8 mouse cellular contexts compared by ENCODE assay signal in the genomic region with DNA sequence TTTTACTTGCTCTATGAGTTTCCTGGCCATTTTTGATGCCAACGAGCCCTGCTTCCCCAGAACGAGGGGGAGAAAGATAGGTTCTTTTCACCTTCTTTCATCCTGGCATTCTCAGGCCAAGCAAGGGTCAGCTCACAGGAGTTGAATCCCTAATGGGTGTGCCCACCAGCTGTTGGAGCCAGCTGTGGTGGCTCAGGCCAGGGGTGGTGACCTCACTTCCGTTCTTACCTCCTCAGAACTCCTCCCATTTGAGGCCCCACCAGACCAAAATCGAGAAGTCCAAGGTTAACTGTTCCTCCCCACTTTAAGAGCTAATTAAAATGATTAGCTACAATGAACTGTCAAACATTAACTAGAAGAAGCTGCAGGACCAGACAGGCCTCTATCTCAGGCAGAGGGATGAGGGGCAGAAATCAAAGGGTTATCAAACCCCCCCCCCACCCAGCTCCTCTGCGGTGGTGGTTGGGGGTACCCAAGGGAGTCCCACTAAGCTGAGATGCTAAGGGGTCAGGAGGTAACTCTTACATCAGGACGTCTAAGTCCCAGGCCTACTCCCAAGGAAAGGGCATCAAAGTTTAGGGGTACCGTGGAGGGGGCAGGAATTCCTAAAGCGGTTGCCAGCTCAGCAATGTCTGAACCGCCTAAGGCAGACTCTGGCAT. TPM values are rescaled to one million over a fixed set of nuclear protein-coding genes. Genes with fewer than 3 reads are reported as not detected.
A peak's percentile ranks its signal among the peaks of the same experiment; 100 is the strongest.
DNase-seq lines count a peak whose midpoint lies in the region; ATAC-seq and TF ChIP-seq lines count a peak whose summit lies in the region.

No protein-coding gene starts in this region.

- no peak overlapping the region for H3K27ac ChIP-seq in forebrain, embryonic 10.5 days
- no peak overlapping the region for H3K27ac ChIP-seq in hindbrain, embryonic 16.5 days (ENCODE audit: low read depth, low read length)
- no peak overlapping the region for H3K27ac ChIP-seq in lung, postnatal 0 days (ENCODE audit: low read length)

- H3K9me3 ChIP-seq in forebrain, embryonic 10.5 days = peaks cover 4% of the 10 kb centered on the region; the same call in 1 of the 2 replicates
- peaks cover 3% of the 10 kb centered on the region; the same call in 1 of the 2 replicates for H3K9me3 ChIP-seq in hindbrain, embryonic 16.5 days (ENCODE audit: control insufficient read depth, low read length)
- no peaks in the 10 kb centered on the region for H3K9me3 ChIP-seq in lung, postnatal 0 days (ENCODE audit: low read length)

- ATAC-seq in hindbrain, embryonic 16.5 days = no peak
- no peak for ATAC-seq in lung, postnatal 0 days

- no peak for TF ChIP-seq CTCF in lung, postnatal 0 days (IDR thresholded peaks at IDR 0.05)

- no peak; the same call in 1 of the 2 replicates for TF ChIP-seq EP300 in lung, postnatal 0 days (IDR thresholded peaks at IDR 0.05)

- no peak overlapping the region for H3K9ac ChIP-seq in hindbrain, embryonic 16.5 days (ENCODE audit: low read depth, low read length)
- H3K9ac ChIP-seq in lung, postnatal 0 days (replicated peaks; ENCODE audit: low read depth) = 0 out of 2 replicates have a peak overlapping the region, but pooled peaks have one; percentile 36

- H3K4me2 ChIP-seq in hindbrain, embryonic 16.5 days (ENCODE audit: low read length) = no peak overlapping the region; the same call in 1 of the 2 replicates
- peak overlapping the region; percentile 57 for H3K4me2 ChIP-seq in lung, postnatal 0 days (replicated peaks; ENCODE audit: low read depth, low read length)

- 32% methylated on average over 9 of the region's 9 CpGs for WGBS in forebrain, embryonic 10.5 days
- 32% methylated on average over 9 of the region's 9 CpGs for WGBS in hindbrain, embryonic 16.5 days
- 28% methylated on average over 9 of the region's 9 CpGs for whole genome bisulfite sequencing in lung, postnatal 0 days

- H3K4me1 ChIP-seq in forebrain, embryonic 10.5 days = peaks cover 24% of the 10 kb centered on the region
- peaks cover 2% of the 10 kb centered on the region; the same call in 1 of the 2 replicates for H3K4me1 ChIP-seq in hindbrain, embryonic 16.5 days (ENCODE audit: control insufficient read depth, insufficient read depth, low read depth, low read length)
- H3K4me1 ChIP-seq in lung, postnatal 0 days (ENCODE audit: insufficient read depth, low read depth, low read length) = no peaks in the 10 kb centered on the region

- H3K36me3 ChIP-seq in forebrain, embryonic 10.5 days (replicated peaks) = no peaks in the 10 kb centered on the region
- H3K36me3 ChIP-seq in hindbrain, embryonic 16.5 days (ENCODE audit: control insufficient read depth, insufficient read depth, low read length) = no peaks in the 10 kb centered on the region
- no peaks in the 10 kb centered on the region for H3K36me3 ChIP-seq in lung, postnatal 0 days (ENCODE audit: insufficient read depth, low read length)

- H3K4me3 ChIP-seq in forebrain, embryonic 10.5 days = peak overlapping the region; percentile 47
- H3K4me3 ChIP-seq in hindbrain, embryonic 16.5 days (ENCODE audit: low read length) = peak overlapping the region; percentile 40
- peak overlapping the region; percentile 53 for H3K4me3 ChIP-seq in lung, postnatal 0 days (ENCODE audit: low read depth, low read length)

- peaks cover 75% of the 10 kb centered on the region for H3K27me3 ChIP-seq in forebrain, embryonic 10.5 days (ENCODE audit: poor library complexity, severe bottlenecking)
- peaks cover 3% of the 10 kb centered on the region; the same call in 1 of the 2 replicates for H3K27me3 ChIP-seq in hindbrain, embryonic 16.5 days (replicated peaks; ENCODE audit: control insufficient read depth, insufficient read depth, low read length)
- no peaks in the 10 kb centered on the region for H3K27me3 ChIP-seq in lung, postnatal 0 days (replicated peaks; ENCODE audit: insufficient read depth, low read length)

- peak; percentile 26 for DNase-seq in kidney, adult 9 months
- DNase-seq in kidney, postnatal 10 days = no peak
- no peak for DNase-seq in forebrain, embryonic 10.5 days (ENCODE audit: extremely low spot score, low spot score)
- peak; percentile 39 for DNase-seq in lung, postnatal 0 days (ENCODE audit: low spot score)
- no peak for DNase-seq in right cerebral cortex, postnatal 4 days
- no peak for DNase-seq in cerebellum, postnatal 14 days
- DNase-seq in cerebellum, postnatal 36 days = no peak

RNA-seq across cellular contexts. Expression of a gene that starts 10.6 kb away (rescaled TPM):
- 2.0 and 2.9 TPM in 2 replicates for polyA plus RNA-seq in forebrain, embryonic 10.5 days (2016; fragmentation: Nextera tagmentation; extraction: Ambion mirVana)
- 0.35 and 0.82 TPM in 2 replicates for polyA plus RNA-seq in hindbrain, embryonic 16.5 days (2015; fragmentation: Nextera tagmentation; extraction: Ambion mirVana)
- polyA plus RNA-seq in lung, postnatal 0 days (2015; fragmentation: Nextera tagmentation; extraction: Ambion mirVana) = 3.5 and 3.8 TPM in 2 replicates

Comparison
In these comparisons a context has a peak if more than half of its experiments do, and no peak if none do; other contexts are left out.
1. DNase-seq: peak in kidney, adult 9 months (single experiment) and lung, postnatal 0 days (single experiment); none in kidney, postnatal 10 days (single experiment), forebrain, embryonic 10.5 days (single experiment), right cerebral cortex, postnatal 4 days (single experiment), cerebellum, postnatal 14 days (0 of 2) and cerebellum, postnatal 36 days (0 of 2).
2. Peak in every context shown above with its lines, with median percentiles within 50 percentile points of each other: H3K4me3 ChIP-seq.